In genomic region chr1:105980849-105981610, GRCm38 (mm10) we compare ENCODE assay signal across 9 mouse cellular contexts. TPM values are rescaled to one million over a fixed set of nuclear protein-coding genes. Genes with fewer than 3 reads are reported as not detected.
DNase-seq lines count a peak whose midpoint lies in the region; ATAC-seq and TF ChIP-seq lines count a peak whose summit lies in the region.
"Had no signal": no experiment of that assay in that cellular context is flagged by ENCODE, and none has a peak within 500 bp of the region (broad histone marks: within the 10 kb centered on the region; RNA-seq: fewer than 3 reads in every experiment).

No protein-coding gene starts in this region.

- ATAC-seq in monocyte, adult 5-6 weeks (replicated peaks; ENCODE audit: insufficient number of reproducible peaks, low FRiP score, low TSS enrichment, poor library complexity, severe bottlenecking) = peak; percentile 79
- ATAC-seq: forebrain, embryonic 13.5 days had no signal

- H3K4me3 ChIP-seq in liver, adult 2 months (ENCODE audit: insufficient read depth, low read depth, low read length) = no peak overlapping the region
- H3K4me3 ChIP-seq: forebrain, embryonic 13.5 days had no signal

- DNase-seq in adrenal gland, adult (ENCODE audit: inconsistent age in 2 of 2, low spot score in 1 of 2) = peak; percentile 34 to 76
- no peak for DNase-seq in adrenal gland, postnatal 25 days
- peak; percentile 79 for DNase-seq in liver, adult 2 months (ENCODE audit: extremely low read depth, low read depth, low spot score)
- no peak for DNase-seq in liver
- peak; percentile 24 for DNase-seq in embryo, embryonic 9.5 days (ENCODE audit: extremely low spot score)
- no peak for DNase-seq in cerebellum, postnatal 4 days (ENCODE audit: low spot score in 2 of 2)
- no peak for DNase-seq in left cerebral cortex, postnatal 25 days (ENCODE audit: low spot score in 2 of 2)

- H3K9ac ChIP-seq in liver, adult 2 months (ENCODE audit: low read depth, low read length) = 0 out of 2 replicates have a peak overlapping the region, but pooled peaks have one; percentile 17
- H3K9ac ChIP-seq: forebrain, embryonic 13.5 days had no signal

- WGBS in liver, adult 2 months = 48% methylated on average over 6 of the region's 6 CpGs

- H3K27ac ChIP-seq in liver, adult 2 months (replicated peaks; ENCODE audit: insufficient read depth, low read depth, low read length) = peak overlapping the region; percentile 97
- H3K27ac ChIP-seq: forebrain, embryonic 13.5 days had no signal

- peaks cover 13% of the 10 kb centered on the region for H3K36me3 ChIP-seq in liver, adult 2 months (ENCODE audit: control insufficient read depth, insufficient read depth, low read length)

- peaks cover 23% of the 10 kb centered on the region for H3K4me1 ChIP-seq in liver, adult 2 months (ENCODE audit: control insufficient read depth, insufficient read depth, low read length)
- H3K4me1 ChIP-seq: forebrain, embryonic 13.5 days had no signal

- intact Hi-C loops in left cerebral cortex, postnatal 25 days (cut with DNase I) = no loop called here

- TF ChIP-seq POLR2A in liver, adult 2 months (IDR thresholded peaks at IDR 0.05; ENCODE audit: extremely low read depth, insufficient read depth, low read length) = no peak

- TF ChIP-seq CTCF in liver, adult 2 months (IDR thresholded peaks at IDR 0.05; ENCODE audit: low read depth, low read length) = no peak

- no peaks in the 10 kb centered on the region for H3K27me3 ChIP-seq in liver, adult 2 months (ENCODE audit: control insufficient read depth, insufficient read depth, low read length)
- H3K27me3 ChIP-seq: forebrain, embryonic 13.5 days had no signal

- no peaks in the 10 kb centered on the region; the same call in 1 of the 2 replicates for H3K79me2 ChIP-seq in liver, adult 2 months (ENCODE audit: control insufficient read depth, insufficient read depth, low read length)

RNA-seq across cellular contexts. Expression of gene Zcchc2, which starts 9.2 kb away (rescaled TPM):
- 20.2 and 23.0 TPM in 2 replicates for total RNA-seq in adrenal gland, postnatal 25 days (2021)
- 12.2 and 16.2 TPM in 2 replicates for total RNA-seq in liver, adult 2 months (2014; rRNA removed)
- polyA plus RNA-seq in liver, adult 2 months (2012; rRNA removed) = 12.6 and 15.3 TPM in 2 replicates
- 40.5 to 52.4 TPM (median 42.4 TPM) in 3 replicates for total RNA-seq in monocyte, adult 5-6 weeks (2017)
- 10 to 100 TPM; 22.1 to 27.1 TPM for total RNA-seq in left cerebral cortex, postnatal 25 days (2021)

Comparison
In these comparisons a context has a peak if more than half of its experiments do, and no peak if none do; other contexts are left out.
1. DNase-seq: peak in adrenal gland, adult (2 of 2), liver, adult 2 months (single experiment) and embryo, embryonic 9.5 days (single experiment); none in adrenal gland, postnatal 25 days (single experiment), liver (single experiment), cerebellum, postnatal 4 days (0 of 2) and left cerebral cortex, postnatal 25 days (0 of 2).